Mouse (Mus musculus): ENCODE data around the gene Vmn1r220.
"Not testable (repeated sequence)": the region's sequence is repeated elsewhere in the genome, so short reads cannot be mapped to it uniquely, and the experiment has no call there.

The Vmn1r220 gene

GRCm38 (mm10) chr13:23187875-23188274, at the start of gene Vmn1r220:
Vmn1r220 (minus strand) TSS chr13:23187975.
- no peak for DNase-seq (ENCODE audit: low read depth)

GRCm38 (mm10) chr13:23235847-23236246, 48.1 kb upstream of the Vmn1r220 start, which contains the start of gene Vmn1r222:
Vmn1r222 (minus strand) TSS chr13:23235947.
- not testable (repeated sequence) for DNase-seq (ENCODE audit: low read depth)

GRCm38 (mm10) chr13:23213827-23214226, 26.1 kb upstream of the Vmn1r220 start, which contains the start of gene Vmn1r221:
Vmn1r221 (plus strand) TSS chr13:23214127.
- not testable (repeated sequence) for DNase-seq (ENCODE audit: low read depth)

GRCm38 (mm10) chr13:23203885-23204284, 16.1 kb upstream of the Vmn1r220 start:
- not testable (repeated sequence) for DNase-seq (ENCODE audit: low read depth)

GRCm38 (mm10) chr13:23166471-23166870, 21.3 kb downstream of the Vmn1r220 start:
- not testable (repeated sequence) for DNase-seq (ENCODE audit: low read depth)

- no peak for DNase-seq (ENCODE audit: low read depth)
These were observed 28.8 kb downstream of the Vmn1r220 start, which contains the start of gene Vmn1r219 for GRCm38 (mm10) chr13:23159012-23159411. Vmn1r219 (plus strand) TSS chr13:23159312.

- no peak for DNase-seq (ENCODE audit: low read depth)
These were observed 29.9 kb downstream of the Vmn1r220 start for GRCm38 (mm10) chr13:23157848-23158247.

GRCm38 (mm10) chr13:23138880-23139279, 48.9 kb downstream of the Vmn1r220 start:
- no peak for DNase-seq (ENCODE audit: low read depth)

GRCm38 (mm10) chr13:23133501-23133900, 54.3 kb downstream of the Vmn1r220 start:
- no peak for DNase-seq (ENCODE audit: low read depth)

GRCm38 (mm10) chr13:23133099-23133498, 54.7 kb downstream of the Vmn1r220 start, which contains the start of gene Vmn1r218:
Vmn1r218 (plus strand) TSS chr13:23133155.
- DNase-seq (ENCODE audit: low read depth): no peak

All from c-Kit-positive CD71-positive TER-119-negative erythroid progenitor cells, embryonic 14.5 days (primary cell).